Mouse (Mus musculus): Measurements from ENCODE around the gene Srd5a3. TPM values are rescaled to one million over a fixed set of nuclear protein-coding genes. Genes with fewer than 3 reads are reported as not detected.

Gene Srd5a3
- polyA plus RNA-seq, 1 experiment from 2014 or later = 38.0 TPM

DNA sequence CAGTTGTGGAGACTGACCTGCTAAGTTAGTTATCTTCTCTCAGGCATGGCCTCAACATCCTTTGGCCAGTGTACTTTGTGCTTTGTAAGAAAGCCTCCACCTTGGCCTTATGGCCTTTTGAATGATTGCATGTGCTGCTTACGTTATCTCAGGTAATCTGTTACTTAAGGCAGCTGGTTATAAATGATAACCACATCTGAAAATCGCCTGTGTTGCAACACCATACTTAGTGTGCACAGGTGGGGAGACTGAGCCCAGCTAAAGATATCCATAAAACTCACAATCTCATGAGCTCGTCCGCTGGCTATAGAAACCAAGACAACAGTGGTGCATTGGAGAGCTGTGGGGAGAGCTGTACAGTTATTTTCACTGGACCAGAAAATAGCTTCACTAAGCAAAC is 50.5 kb downstream of the Srd5a3 start:
- DNase-seq (ENCODE audit: low spot score) = no peak

DNA sequence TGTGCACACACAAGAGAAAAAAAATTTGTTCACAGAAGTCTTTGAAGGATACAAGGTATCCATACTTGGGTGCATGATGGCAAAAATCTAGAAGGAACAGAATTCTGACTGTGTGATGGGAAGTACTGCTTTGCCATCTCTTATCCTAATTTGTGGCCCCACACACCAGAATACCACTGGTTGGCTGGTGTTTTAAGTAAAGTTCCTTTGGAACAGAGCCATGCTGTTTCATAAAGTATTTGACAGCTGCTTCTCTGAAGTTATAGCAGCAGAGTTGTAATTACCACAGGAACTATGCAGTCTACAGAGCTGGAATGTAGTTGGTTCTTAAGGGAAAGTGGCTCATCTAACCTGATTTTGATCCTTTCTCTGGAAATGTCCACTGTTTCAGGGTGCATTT is 53.0 kb downstream of the Srd5a3 start:
- no peak for DNase-seq (ENCODE audit: low spot score)

DNA sequence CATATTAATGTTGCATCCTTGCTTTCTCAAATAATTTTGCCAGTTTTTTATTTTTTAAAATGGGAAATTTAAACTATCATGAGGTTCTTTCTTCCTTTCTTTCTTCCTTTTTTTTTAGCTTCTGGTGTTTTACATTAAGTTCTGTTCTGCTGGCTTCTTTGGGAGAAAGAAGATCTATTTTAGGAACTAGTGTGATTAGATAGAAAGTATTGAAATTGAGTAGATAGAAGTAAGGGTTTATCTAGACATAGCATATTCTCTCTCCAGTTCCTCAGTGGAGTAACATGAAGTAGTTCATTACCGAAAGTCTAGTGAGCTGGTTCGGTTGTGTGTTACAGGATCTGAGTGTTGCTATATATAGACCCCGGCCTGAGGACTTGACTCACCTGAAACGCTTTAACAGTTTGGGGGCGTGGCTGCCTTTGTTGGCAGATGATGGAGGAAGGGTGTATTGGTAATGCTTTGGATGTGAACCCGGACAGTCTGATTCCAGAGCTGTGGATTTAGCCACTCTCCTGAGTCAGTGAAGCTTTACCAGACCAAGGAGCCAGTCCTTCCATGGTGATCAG is 54.4 kb downstream of the Srd5a3 start:
- no peak for DNase-seq (ENCODE audit: low spot score)

DNA sequence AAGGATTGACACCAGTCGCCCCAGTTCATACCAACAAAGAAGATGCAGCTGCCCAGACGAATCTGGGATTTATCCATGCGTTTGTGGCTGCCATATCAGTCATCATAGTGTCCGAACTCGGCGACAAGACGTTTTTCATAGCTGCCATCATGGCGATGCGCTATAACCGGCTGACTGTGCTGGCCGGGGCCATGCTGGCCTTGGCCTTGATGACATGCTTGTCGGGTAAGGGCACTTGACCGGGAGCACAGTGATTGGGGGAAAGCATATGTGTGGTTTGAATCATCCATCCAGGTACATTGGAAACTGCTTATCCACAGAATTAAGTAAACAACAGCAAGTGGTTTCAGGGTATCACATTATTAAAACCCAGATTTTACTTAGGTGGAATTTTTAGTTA is 59.3 kb downstream of the Srd5a3 start:
- no peak for DNase-seq (ENCODE audit: low spot score)

DNA sequence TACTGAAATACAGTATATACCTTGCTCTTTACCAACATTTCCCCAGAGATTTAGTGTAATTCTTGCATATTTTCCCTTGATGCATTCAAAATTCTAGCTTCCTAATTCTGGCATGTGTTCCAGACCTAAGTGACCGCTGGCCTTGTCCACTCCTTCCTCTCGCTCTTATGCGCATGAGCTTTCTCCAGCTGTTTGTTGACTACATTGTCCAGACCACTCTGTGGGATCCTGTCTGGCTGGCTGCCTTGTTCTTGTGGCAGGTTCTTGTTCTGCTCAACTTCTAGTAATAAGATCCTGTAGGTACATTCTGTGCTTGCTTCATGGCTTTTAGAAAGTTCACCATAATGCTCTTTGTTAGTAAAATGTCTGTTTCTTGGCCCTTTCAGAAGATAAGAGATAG is 63.1 kb downstream of the Srd5a3 start:
- DNase-seq (ENCODE audit: low spot score) = no peak

Other genes with a start within 250 kb of the Srd5a3 start
- 3.9 and 4.3 TPM in 2 replicates for gene Kdr, start 161.8 kb upstream of the Srd5a3 start, polyA plus RNA-seq (2015; fragmentation: Nextera tagmentation; extraction: Ambion mirVana)
- 59.3 and 73.1 TPM in 2 replicates for gene Tmem165, start 43.6 kb downstream of the Srd5a3 start, polyA plus RNA-seq (2015; fragmentation: Nextera tagmentation; extraction: Ambion mirVana)
- gene Clock, start 164.5 kb downstream of the Srd5a3 start, polyA plus RNA-seq (2015; fragmentation: Nextera tagmentation; extraction: Ambion mirVana) = 3.7 and 5.6 TPM in 2 replicates
- not detected in 2 replicates for gene Pdcl2, start 190.9 kb downstream of the Srd5a3 start, polyA plus RNA-seq (2015; fragmentation: Nextera tagmentation; extraction: Ambion mirVana)
- gene Nmu, start 223.5 kb downstream of the Srd5a3 start, polyA plus RNA-seq (2015; fragmentation: Nextera tagmentation; extraction: Ambion mirVana) = 0.15 TPM in 1 of 2 replicates, not detected in the other

Measured in thymus, postnatal 0 days (tissue).